Mouse (Mus musculus) common myeloid progenitor, adult 5-6 weeks (primary cell): ENCODE data around the gene Hs3st3a1. TPM values are rescaled to one million over a fixed set of nuclear protein-coding genes. Genes with fewer than 3 reads are reported as not detected.

ENCODE experiments used
- ATAC-seq: replicated peaks from 2 replicates; pipeline ENCODE4 v1.8.0; 2016; ENCODE audit warnings: low read depth, mild to moderate bottlenecking, moderate TSS enrichment, inconsistent platforms; ENCODE audit not compliant: poor library complexity, severe bottlenecking
- total RNA-seq: library from RNA; stranded (forward); fragments of 200-1000, 187-1606 nt; gene quantifications from 2 replicates; pipeline ENCODE4 v1.2.3, GENCODE M21; 2017

The Hs3st3a1 gene
- total RNA-seq, 1 experiment from 2014 or later: not detected

- no peak for ATAC-seq
These were observed 38.5 kb downstream of the Hs3st3a1 start for GRCm38 (mm10) chr11:64473679-64474078.

GRCm38 (mm10) chr11:64481445-64481844 is 46.3 kb downstream of the Hs3st3a1 start:
- no peak for ATAC-seq

DNA sequence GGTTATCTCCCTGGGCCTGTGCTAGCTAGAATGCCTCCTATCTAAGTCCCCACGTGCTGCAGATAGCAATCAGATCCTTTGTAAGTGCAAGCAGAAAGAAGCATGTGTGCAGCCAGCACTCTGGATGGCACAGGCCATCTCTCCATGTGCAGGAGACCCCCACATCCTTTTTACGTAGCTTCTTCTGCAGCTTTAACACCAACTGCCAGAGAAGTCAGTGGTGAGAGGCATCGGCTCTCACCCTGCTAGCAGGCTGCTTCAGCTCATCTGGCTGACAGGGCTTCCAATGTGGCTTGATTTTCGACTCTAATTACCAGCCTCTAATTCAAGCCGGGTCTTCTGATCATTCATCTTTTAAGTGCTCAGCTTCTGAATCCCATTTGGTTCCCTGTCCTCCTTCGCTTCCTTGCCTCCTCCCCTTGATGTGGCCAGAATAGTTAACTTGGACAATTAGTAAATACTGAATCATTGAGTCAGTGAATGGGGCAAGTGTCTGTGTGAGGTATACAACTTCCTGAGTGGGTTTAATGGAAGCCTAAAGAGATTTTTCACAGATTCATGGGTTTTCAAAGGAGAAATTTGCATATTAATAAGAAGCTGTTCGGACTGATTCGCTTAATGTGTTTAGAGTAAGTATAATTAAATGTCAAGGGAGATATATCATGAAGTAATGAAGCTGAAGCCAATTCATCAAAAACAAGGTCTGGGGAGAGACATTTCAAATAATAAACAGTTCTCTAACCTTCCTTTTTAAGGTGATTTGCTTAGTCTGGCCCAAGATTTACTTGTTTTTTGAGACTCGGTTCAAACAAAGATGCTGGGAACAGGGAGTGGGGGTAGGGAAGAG is 54.7 kb downstream of the Hs3st3a1 start:
- ATAC-seq: no peak

- no peak for ATAC-seq
These were observed 59.3 kb downstream of the Hs3st3a1 start for GRCm38 (mm10) chr11:64494448-64494847.

GRCm38 (mm10) chr11:64495935-64496334 is 60.8 kb downstream of the Hs3st3a1 start:
- ATAC-seq: 0 out of 2 replicates have a peak, but pooled peaks have one; percentile 52

DNA sequence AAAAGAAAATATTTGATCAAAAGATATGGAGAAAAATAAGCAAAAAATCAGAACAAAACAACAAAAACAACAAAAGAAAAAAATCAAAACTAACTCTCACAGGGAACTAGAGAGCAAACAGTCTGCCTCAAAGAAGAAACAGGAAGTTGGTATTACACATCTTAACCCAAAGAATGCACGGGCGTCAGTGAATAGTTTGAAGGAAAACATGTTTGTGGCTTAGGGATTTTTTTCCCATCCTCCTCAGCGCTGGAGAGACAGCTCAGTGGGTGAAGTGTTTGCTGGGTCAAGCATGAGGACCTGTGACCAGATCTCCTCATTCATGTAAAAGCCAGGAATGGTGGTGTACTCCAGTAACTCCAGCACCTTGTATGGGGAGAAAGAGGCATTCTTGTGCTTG is 61.5 kb downstream of the Hs3st3a1 start:
- ATAC-seq: peak; percentile 66

DNA sequence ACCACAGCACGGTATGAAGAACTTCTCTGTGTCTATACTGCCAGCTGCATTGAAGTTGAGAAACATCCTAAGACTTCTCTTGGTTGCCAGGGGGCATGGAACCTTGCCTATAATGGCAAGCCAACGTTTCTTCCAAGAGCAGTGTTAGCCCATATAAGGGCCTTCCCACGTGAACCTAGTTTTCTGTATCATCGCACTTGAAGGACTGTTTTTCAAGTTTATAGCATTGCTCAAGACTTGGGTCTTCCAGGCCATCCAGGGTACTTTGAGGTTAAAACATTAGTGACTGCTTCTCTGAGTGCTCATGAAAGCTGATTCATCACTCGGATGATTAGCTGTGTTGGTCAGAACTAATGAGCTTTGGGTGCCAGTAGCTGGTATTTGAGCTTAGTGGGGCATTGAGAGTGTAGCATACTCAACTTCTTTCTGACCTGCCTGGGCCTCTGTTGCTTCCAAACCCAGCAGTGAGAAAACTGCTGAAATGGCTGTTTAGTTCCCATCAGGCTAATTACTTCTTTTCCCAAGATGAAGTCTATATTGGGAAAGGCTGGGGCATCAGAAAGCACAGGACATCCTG is 65.5 kb downstream of the Hs3st3a1 start:
- ATAC-seq: no peak

- ATAC-seq: no peak
These were observed 67.9 kb downstream of the Hs3st3a1 start for GRCm38 (mm10) chr11:64503040-64503439.

GRCm38 (mm10) chr11:64505924-64506323 is 70.8 kb downstream of the Hs3st3a1 start:
- no peak for ATAC-seq

DNA sequence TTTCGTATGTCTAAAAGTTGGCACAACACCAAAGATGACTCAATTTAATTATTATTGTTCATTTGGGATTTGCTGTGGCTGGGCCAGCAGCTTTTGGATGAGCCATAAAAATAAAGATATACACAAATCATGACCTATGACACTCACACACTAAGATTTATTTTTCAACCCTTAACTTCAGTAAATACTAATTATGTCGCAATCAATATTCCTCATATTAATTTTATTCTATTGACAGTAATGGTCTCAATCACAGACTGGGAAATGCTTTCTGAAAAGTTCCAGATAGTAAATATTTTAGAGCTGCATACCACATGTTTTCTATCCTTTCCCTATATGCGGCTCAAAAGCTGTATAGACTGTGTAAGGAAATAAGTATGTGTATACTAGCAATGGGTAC is 71.9 kb downstream of the Hs3st3a1 start:
- ATAC-seq: no peak

GRCm38 (mm10) chr11:64509106-64509505 is 74.0 kb downstream of the Hs3st3a1 start:
- peak; percentile 47; the same call in 1 of the 2 replicates for ATAC-seq

- ATAC-seq: no peak
These were observed 77.2 kb downstream of the Hs3st3a1 start for GRCm38 (mm10) chr11:64512301-64512700.

DNA sequence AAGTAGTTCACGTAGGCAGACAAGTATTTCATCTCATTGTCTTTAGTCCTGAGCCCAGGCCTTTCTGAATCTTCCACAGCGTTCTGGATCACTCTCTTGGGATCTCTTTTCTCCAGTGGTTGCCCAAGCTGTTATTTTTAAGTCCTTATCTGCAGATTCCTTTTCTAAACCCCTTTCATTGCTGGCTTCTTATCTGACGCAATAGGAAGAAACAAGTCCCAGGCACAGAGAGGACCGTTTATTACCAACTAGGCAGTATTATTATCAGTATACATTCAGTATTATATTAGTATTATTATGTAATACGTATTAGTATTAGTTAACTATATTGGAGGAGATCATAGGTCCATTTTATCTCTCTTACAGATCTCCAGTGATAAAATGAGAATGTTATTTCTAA is 78.3 kb downstream of the Hs3st3a1 start:
- no peak for ATAC-seq

DNA sequence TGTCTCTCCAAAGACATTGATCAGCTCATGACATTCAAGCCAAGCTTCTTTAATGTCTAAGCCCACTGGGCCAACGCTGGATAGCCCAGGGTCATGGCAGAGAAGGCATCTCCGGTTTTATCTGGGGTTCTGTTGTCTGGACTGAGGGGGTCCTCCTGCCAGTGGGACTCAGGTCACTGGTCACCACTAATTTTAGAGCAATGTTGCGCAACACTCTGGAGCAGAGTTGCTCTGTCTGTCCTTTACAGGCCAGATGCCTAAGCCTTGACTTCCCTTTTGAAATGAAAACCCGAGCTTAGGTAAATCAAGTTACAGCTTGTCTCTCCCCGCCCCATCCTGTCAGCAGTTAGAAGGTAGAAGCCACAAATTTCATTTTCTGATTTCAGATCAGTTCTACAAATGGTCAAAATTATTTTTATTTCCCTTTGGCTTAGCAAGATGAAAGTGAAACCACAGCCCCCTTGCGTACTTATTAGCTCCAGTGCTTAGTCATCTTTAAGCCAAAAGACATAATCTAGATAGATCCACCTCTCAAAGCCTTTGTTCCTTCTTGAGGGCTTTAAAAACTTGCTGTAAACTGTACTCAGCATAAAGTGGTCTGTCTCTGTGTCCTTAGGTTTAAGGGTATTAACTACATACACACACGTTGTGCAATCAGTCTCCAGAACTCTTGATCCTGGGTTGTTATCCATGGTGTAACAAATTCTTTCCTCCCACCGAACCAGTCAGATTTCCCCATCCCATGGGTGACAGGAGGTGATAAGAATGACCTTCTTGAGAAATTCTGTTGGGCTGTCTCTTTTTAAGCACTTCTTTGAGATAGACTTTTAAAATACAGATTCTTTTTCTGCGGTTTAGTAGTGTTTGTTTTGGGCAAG is 81.8 kb downstream of the Hs3st3a1 start:
- peak; percentile 58 for ATAC-seq

- peak; percentile 22; the same call in 1 of the 2 replicates for ATAC-seq
These were observed 83.2 kb downstream of the Hs3st3a1 start for GRCm38 (mm10) chr11:64518146-64518841.

DNA sequence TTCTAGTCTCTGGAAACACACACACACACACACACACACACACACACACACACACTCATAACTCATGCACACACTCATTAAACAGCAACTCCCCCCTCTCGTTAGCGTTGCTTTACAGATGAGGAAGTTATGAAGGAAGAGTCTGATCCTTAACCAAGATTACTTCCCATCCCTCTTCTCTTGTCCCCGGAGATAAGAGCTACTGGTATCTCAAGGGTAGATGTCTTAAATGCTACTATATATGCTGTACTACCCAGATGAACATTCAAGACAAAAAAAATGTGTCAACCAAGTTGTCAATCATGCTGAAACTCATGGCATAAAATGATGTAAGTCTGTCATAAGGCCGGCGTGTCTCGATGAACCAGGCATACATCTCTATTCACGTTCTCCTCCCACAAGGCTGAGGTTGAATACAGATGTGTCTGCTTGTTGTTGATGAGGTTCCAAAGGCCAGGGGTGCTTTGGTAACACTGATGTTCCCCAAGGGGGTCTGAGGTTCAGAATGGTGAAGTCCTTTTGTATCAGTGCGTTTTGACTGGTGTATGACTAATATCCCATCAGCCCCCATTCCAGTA is 89.0 kb downstream of the Hs3st3a1 start:
- no peak for ATAC-seq

DNA sequence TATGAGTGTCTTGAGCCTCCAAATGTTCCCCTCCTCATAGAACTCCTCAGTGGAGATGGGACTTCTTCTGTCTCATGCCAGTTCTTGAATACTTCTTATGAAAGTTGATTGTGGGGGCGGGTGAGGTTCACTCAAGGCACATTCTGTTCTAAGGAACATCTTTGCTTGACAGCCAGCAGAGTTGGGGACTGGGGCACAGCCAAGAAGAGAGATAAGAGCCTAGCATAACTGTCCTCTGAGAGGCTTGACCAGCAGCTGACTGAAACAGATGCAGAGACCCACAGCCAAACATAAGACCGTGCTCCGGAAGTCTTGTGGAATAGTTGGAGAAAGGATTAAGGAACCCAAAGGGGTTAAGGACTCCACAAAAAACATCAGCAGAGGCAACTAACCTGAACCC is 102.1 kb downstream of the Hs3st3a1 start:
- no peak for ATAC-seq

GRCm38 (mm10) chr11:64541866-64542265 is 106.7 kb downstream of the Hs3st3a1 start:
- no peak for ATAC-seq

DNA sequence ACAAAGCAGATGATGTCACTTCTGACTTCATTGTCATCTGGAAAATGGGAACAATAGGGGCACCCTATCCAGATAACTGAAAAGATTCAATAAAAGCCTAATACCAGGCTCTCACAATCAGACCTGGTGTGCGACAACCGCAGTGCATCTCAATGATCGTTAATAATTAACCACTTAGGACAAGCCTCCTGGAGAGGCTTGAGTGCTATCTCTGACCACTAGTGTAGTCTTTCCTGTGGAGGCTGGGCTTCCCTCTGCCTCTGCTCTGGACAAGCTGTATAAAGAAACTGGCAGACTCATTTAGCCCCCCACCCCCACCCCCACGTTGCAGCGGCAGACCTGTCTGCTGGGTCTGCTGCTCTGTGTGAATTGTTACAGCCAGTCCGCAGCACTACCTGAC is 107.2 kb downstream of the Hs3st3a1 start:
- ATAC-seq: no peak

DNA sequence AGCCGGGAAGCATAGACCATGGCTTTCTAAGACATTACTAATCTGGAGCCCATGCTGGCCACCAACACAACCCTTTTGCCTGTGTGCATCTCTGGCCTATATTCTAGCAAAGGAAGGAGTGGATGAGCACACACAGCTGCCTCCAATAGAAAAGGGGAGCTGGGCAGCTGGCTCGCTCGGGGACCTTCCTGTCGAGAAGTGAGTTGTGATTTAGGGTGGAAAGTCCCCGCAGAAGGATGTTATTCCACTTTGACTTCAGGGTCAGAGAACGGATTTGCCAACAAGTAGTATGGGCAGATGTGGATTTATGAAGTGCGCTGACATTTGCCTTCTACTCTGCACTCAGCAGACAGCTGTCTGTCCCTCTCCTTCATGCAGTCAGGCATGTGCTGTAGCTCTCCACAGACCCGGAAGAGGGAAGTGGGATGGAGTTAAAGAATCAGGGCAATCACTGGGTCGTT is 108.1 kb downstream of the Hs3st3a1 start:
- ATAC-seq: no peak
